ENCODE assay signal across 7 mouse cellular contexts in the genomic region with DNA sequence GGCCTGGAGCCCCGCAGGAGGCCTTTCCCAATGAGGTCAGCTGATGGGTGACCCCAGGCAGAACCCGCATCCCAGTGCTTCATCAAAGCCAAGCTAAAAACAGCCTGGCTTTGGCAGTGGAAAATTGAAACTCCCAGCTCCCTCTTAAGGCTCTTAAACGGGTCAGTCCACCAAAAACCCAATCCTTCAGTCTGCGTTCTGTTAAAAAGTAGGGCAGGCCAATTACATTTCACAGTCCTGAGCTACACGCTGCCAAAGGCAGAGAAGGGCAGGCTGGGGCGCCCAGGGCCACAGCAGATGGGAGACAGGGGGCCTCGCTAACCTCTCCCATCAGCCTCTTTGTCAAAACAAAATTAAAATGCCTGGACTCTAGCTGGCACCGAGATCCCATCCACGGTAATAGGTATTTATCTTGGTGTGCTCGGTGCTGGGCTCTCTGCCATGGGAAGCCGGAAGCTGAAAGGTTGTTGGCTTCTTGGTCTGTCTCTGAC.
A peak's percentile ranks its signal among the peaks of the same experiment; 100 is the strongest.
DNase-seq lines count a peak whose midpoint lies in the region; ATAC-seq and TF ChIP-seq lines count a peak whose summit lies in the region.

No protein-coding gene starts in this region.

- peak; percentile 11 for DNase-seq in kidney, adult 2 months
- no peak for DNase-seq in kidney, adult 8-10 months
- peak; percentile 73 to 80 for DNase-seq in cerebellum, adult 2 months
- no peak for DNase-seq in spleen, postnatal 14 days (ENCODE audit: low spot score in 2 of 2)
- no peak for DNase-seq in liver, embryonic 11.5 days (ENCODE audit: low spot score)

- ATAC-seq in forebrain, embryonic 16.5 days = peak; percentile 60; the same call in 1 of the 2 replicates
- ATAC-seq in midbrain, embryonic 15.5 days (replicated peaks) = no peak; the same call in 1 of the 2 replicates
- no peak for ATAC-seq in liver, embryonic 11.5 days (replicated peaks; ENCODE audit: low FRiP score)

- H3K4me2 ChIP-seq in forebrain, embryonic 16.5 days (ENCODE audit: low read length) = no peak overlapping the region
- H3K4me2 ChIP-seq in midbrain, embryonic 15.5 days = no peak overlapping the region
- H3K4me2 ChIP-seq in liver, embryonic 11.5 days = no peak overlapping the region

- 41% methylated on average over 11 of the region's 11 CpGs for WGBS in kidney, adult 2 months
- WGBS in cerebellum, adult 2 months = 6% methylated on average over 11 of the region's 11 CpGs
- 19% methylated on average over 11 of the region's 11 CpGs for WGBS in forebrain, embryonic 16.5 days
- 51% methylated on average over 11 of the region's 11 CpGs for WGBS in midbrain, embryonic 15.5 days
- WGBS in liver, embryonic 11.5 days = 66% methylated on average over 11 of the region's 11 CpGs

- no peaks in the 10 kb centered on the region for H3K27me3 ChIP-seq in kidney, adult 2 months (replicated peaks; ENCODE audit: control insufficient read depth, insufficient read depth, low read length)
- H3K27me3 ChIP-seq in cerebellum, adult 2 months (ENCODE audit: control insufficient read depth, insufficient read depth, low read length) = no peaks in the 10 kb centered on the region
- H3K27me3 ChIP-seq in forebrain, embryonic 16.5 days (replicated peaks; ENCODE audit: control insufficient read depth, insufficient read depth, low read length) = no peaks in the 10 kb centered on the region
- no peaks in the 10 kb centered on the region for H3K27me3 ChIP-seq in midbrain, embryonic 15.5 days (replicated peaks)
- H3K27me3 ChIP-seq in liver, embryonic 11.5 days (replicated peaks; ENCODE audit: control insufficient read depth, insufficient read depth, low read length) = no peaks in the 10 kb centered on the region

- H3K4me1 ChIP-seq in kidney, adult 2 months (ENCODE audit: control insufficient read depth, insufficient read depth, low read length) = no peaks in the 10 kb centered on the region
- peaks cover 42% of the 10 kb centered on the region for H3K4me1 ChIP-seq in cerebellum, adult 2 months (ENCODE audit: control insufficient read depth, insufficient read depth, low read length)
- peaks cover 12% of the 10 kb centered on the region for H3K4me1 ChIP-seq in forebrain, embryonic 16.5 days (replicated peaks; ENCODE audit: control insufficient read depth, insufficient read depth, low read length)
- peaks cover 19% of the 10 kb centered on the region for H3K4me1 ChIP-seq in midbrain, embryonic 15.5 days
- H3K4me1 ChIP-seq in liver, embryonic 11.5 days (replicated peaks; ENCODE audit: control insufficient read depth, insufficient read depth, low read length) = no peaks in the 10 kb centered on the region

- no peak overlapping the region for H3K4me3 ChIP-seq in kidney, adult 2 months (ENCODE audit: insufficient read depth, low read depth, low read length)
- H3K4me3 ChIP-seq in cerebellum, adult 2 months (replicated peaks; ENCODE audit: insufficient read depth, low read depth, low read length) = no peak overlapping the region
- no peak overlapping the region for H3K4me3 ChIP-seq in forebrain, embryonic 16.5 days (replicated peaks; ENCODE audit: low read length)
- no peak overlapping the region for H3K4me3 ChIP-seq in midbrain, embryonic 15.5 days
- no peak overlapping the region for H3K4me3 ChIP-seq in liver, embryonic 11.5 days (ENCODE audit: low read depth, low read length)

- no peak overlapping the region for H3K9ac ChIP-seq in forebrain, embryonic 16.5 days (replicated peaks; ENCODE audit: low read depth, low read length)
- H3K9ac ChIP-seq in midbrain, embryonic 15.5 days = no peak overlapping the region
- no peak overlapping the region for H3K9ac ChIP-seq in liver, embryonic 11.5 days (ENCODE audit: low read depth, low read length)

- H3K36me3 ChIP-seq in kidney, adult 2 months (ENCODE audit: control insufficient read depth, insufficient read depth, low read length) = no peaks in the 10 kb centered on the region
- H3K36me3 ChIP-seq in forebrain, embryonic 16.5 days (ENCODE audit: control insufficient read depth, insufficient read depth) = no peaks in the 10 kb centered on the region
- no peaks in the 10 kb centered on the region for H3K36me3 ChIP-seq in midbrain, embryonic 15.5 days (replicated peaks)
- H3K36me3 ChIP-seq in liver, embryonic 11.5 days (ENCODE audit: control insufficient read depth, insufficient read depth, low read length) = no peaks in the 10 kb centered on the region

- TF ChIP-seq CTCF in kidney, adult 2 months (conservative IDR thresholded peaks at IDR 0.05; ENCODE audit: insufficient read depth, insufficient read length, low read depth, low read length) = no peak
- TF ChIP-seq CTCF in cerebellum, adult 2 months (IDR thresholded peaks at IDR 0.05; ENCODE audit: borderline replicate concordance, insufficient read depth, low read depth, low read length) = no peak

- no peaks in the 10 kb centered on the region for H3K9me3 ChIP-seq in forebrain, embryonic 16.5 days (ENCODE audit: control insufficient read depth, low read length)
- no peaks in the 10 kb centered on the region for H3K9me3 ChIP-seq in midbrain, embryonic 15.5 days
- no peaks in the 10 kb centered on the region for H3K9me3 ChIP-seq in liver, embryonic 11.5 days (ENCODE audit: control insufficient read depth, low read length)

- TF ChIP-seq POLR2A in kidney, adult 2 months (IDR thresholded peaks at IDR 0.05; ENCODE audit: low read depth, low read length) = no peak
- TF ChIP-seq POLR2A in cerebellum, adult 2 months (IDR thresholded peaks at IDR 0.05; ENCODE audit: borderline replicate concordance, insufficient read depth, low read length) = no peak

- no peak overlapping the region for H3K27ac ChIP-seq in kidney, adult 2 months (ENCODE audit: insufficient read depth, low read depth, low read length)
- H3K27ac ChIP-seq in cerebellum, adult 2 months (ENCODE audit: insufficient read depth, low read length) = peak overlapping the region; percentile 38
- H3K27ac ChIP-seq in forebrain, embryonic 16.5 days (ENCODE audit: low read length) = peak overlapping the region; percentile 49; the same call in 1 of the 2 replicates
- H3K27ac ChIP-seq in midbrain, embryonic 15.5 days = peak overlapping the region; percentile 40
- H3K27ac ChIP-seq in liver, embryonic 11.5 days (ENCODE audit: low read depth, low read length) = no peak overlapping the region

Comparison
In these comparisons a context has a peak if more than half of its experiments do, and no peak if none do; other contexts are left out.
1. DNase-seq: peak in kidney, adult 2 months (single experiment) and cerebellum, adult 2 months (2 of 2); none in kidney, adult 8-10 months (0 of 2), spleen, postnatal 14 days (0 of 2) and liver, embryonic 11.5 days (single experiment).
2. H3K27ac ChIP-seq: peak in cerebellum, adult 2 months (single experiment), forebrain, embryonic 16.5 days (single experiment) and midbrain, embryonic 15.5 days (single experiment); none in kidney, adult 2 months (single experiment) and liver, embryonic 11.5 days (single experiment).